Mouse (Mus musculus): ENCODE results near the gene Bub1b.

Gene Bub1b

GRCm38 (mm10) chr2:118597673-118598568, at the start of gene Bub1b:
Gene Bub1b (plus strand): TSS chr2:118598211.
- peak; percentile 93 to 94 for DNase-seq

- DNase-seq = peak in 1 of 2 experiments; percentile 60
Observed at GRCm38 (mm10) chr2:118548421-118549221, 49.4 kb upstream of the Bub1b start.

- DNase-seq = peak; percentile 100
Observed at GRCm38 (mm10) chr2:118549507-118550473, 48.2 kb upstream of the Bub1b start, which contains the start of gene Bmf. Gene Bmf (minus strand): TSS chr2:118549687.

- DNase-seq = no peak
Observed at GRCm38 (mm10) chr2:118551606-118552005, 46.4 kb upstream of the Bub1b start.

- peak; percentile 54 to 62 for DNase-seq
Observed at GRCm38 (mm10) chr2:118554356-118554990, 43.5 kb upstream of the Bub1b start.

- no peak for DNase-seq
Observed at GRCm38 (mm10) chr2:118558426-118558825, 39.6 kb upstream of the Bub1b start.

GRCm38 (mm10) chr2:118562015-118562414, 36.0 kb upstream of the Bub1b start:
- DNase-seq = no peak

- DNase-seq = no peak
Observed at GRCm38 (mm10) chr2:118562431-118562830, 35.6 kb upstream of the Bub1b start.

GRCm38 (mm10) chr2:118567179-118567578, 30.8 kb upstream of the Bub1b start:
- no peak for DNase-seq

GRCm38 (mm10) chr2:118570939-118571338, 27.1 kb upstream of the Bub1b start:
- DNase-seq = no peak

GRCm38 (mm10) chr2:118572183-118572836, 25.7 kb upstream of the Bub1b start:
- no peak for DNase-seq

GRCm38 (mm10) chr2:118573135-118573534, 24.9 kb upstream of the Bub1b start:
- no peak for DNase-seq

- DNase-seq = no peak
Observed at GRCm38 (mm10) chr2:118586013-118586412, 12.0 kb upstream of the Bub1b start.

GRCm38 (mm10) chr2:118587686-118588085, 10.3 kb upstream of the Bub1b start:
- no peak for DNase-seq

GRCm38 (mm10) chr2:118591083-118591482, 6.9 kb upstream of the Bub1b start:
- DNase-seq = no peak

GRCm38 (mm10) chr2:118599087-118599486, 1.1 kb downstream of the Bub1b start:
- no peak for DNase-seq

- DNase-seq = no peak
Observed at GRCm38 (mm10) chr2:118601599-118602263, 3.7 kb downstream of the Bub1b start.

GRCm38 (mm10) chr2:118604091-118604490, 6.1 kb downstream of the Bub1b start:
- no peak for DNase-seq

GRCm38 (mm10) chr2:118606032-118606431, 8.0 kb downstream of the Bub1b start:
- DNase-seq = peak; percentile 70 to 72

GRCm38 (mm10) chr2:118606976-118607375, 9.0 kb downstream of the Bub1b start:
- peak; percentile 12 to 29 for DNase-seq

- no peak for DNase-seq
Observed at GRCm38 (mm10) chr2:118618013-118618412, 20.0 kb downstream of the Bub1b start.
